Mouse (Mus musculus) layer of hippocampus, adult 9-10 months (tissue): ENCODE data around the gene Wfdc15b.
"Not testable (repeated sequence)": the region's sequence is repeated elsewhere in the genome, so short reads cannot be mapped to it uniquely, and the experiment has no call there.

Experiments used
- DNase-seq: peaks from one replicate; pipeline ENCODE4 v3.0.0; 2022; ENCODE audit warnings: low spot score

Wfdc15b gene

GRCm38 (mm10) chr2:164221522-164221921, at the start of gene Wfdc15b:
Gene Wfdc15b, minus strand, starts transcription at chr2:164221660.
- DNase-seq, result no peak

- not testable (repeated sequence) for DNase-seq
These were observed 35.1 kb upstream of the Wfdc15b start, which contains the start of gene Svs3b for GRCm38 (mm10) chr2:164256540-164256939. Gene Svs3b, minus strand, starts transcription at chr2:164256640.

- no peak for DNase-seq
These were observed 16.9 kb upstream of the Wfdc15b start, which contains the start of gene Svs2 for GRCm38 (mm10) chr2:164238366-164238765. Gene Svs2, minus strand, starts transcription at chr2:164238466.

- DNase-seq, result no peak
These were observed 11.2 kb upstream of the Wfdc15b start for GRCm38 (mm10) chr2:164232671-164233070.

GRCm38 (mm10) chr2:164228361-164229070, 7.1 kb upstream of the Wfdc15b start:
- DNase-seq, result no peak

- DNase-seq, result no peak
These were observed 2.2 kb downstream of the Wfdc15b start for GRCm38 (mm10) chr2:164219295-164219694.

- no peak for DNase-seq
These were observed 8.7 kb downstream of the Wfdc15b start for GRCm38 (mm10) chr2:164212711-164213110.

GRCm38 (mm10) chr2:164210892-164211291, 10.6 kb downstream of the Wfdc15b start:
- DNase-seq, result no peak

- DNase-seq, result no peak
These were observed 14.8 kb downstream of the Wfdc15b start for GRCm38 (mm10) chr2:164206676-164207075.

- not testable (repeated sequence) for DNase-seq
These were observed 15.4 kb downstream of the Wfdc15b start for GRCm38 (mm10) chr2:164206011-164206410.

GRCm38 (mm10) chr2:164199626-164200327, 21.7 kb downstream of the Wfdc15b start, which contains the start of gene Wfdc15a:
Gene Wfdc15a, minus strand, starts transcription at chr2:164200130.
- DNase-seq, result no peak

- DNase-seq, result no peak
These were observed 24.8 kb downstream of the Wfdc15b start for GRCm38 (mm10) chr2:164196700-164196990.

GRCm38 (mm10) chr2:164195971-164196699, 25.3 kb downstream of the Wfdc15b start:
- no peak for DNase-seq

GRCm38 (mm10) chr2:164194959-164195630, 26.4 kb downstream of the Wfdc15b start:
- no peak for DNase-seq

- no peak for DNase-seq
These were observed 29.2 kb downstream of the Wfdc15b start for GRCm38 (mm10) chr2:164192279-164192678.

- DNase-seq, result no peak
These were observed 30.9 kb downstream of the Wfdc15b start, which contains the start of gene Wfdc12 for GRCm38 (mm10) chr2:164190576-164190975. Gene Wfdc12, minus strand, starts transcription at chr2:164190608.

GRCm38 (mm10) chr2:164188722-164189121, 32.7 kb downstream of the Wfdc15b start:
- no peak for DNase-seq

GRCm38 (mm10) chr2:164184145-164184719, 37.2 kb downstream of the Wfdc15b start:
- no peak for DNase-seq

- DNase-seq, result no peak
These were observed 38.1 kb downstream of the Wfdc15b start for GRCm38 (mm10) chr2:164183340-164183739.

- DNase-seq, result no peak
These were observed 38.7 kb downstream of the Wfdc15b start, which contains the start of gene Wfdc5 for GRCm38 (mm10) chr2:164182692-164183255. Gene Wfdc5, minus strand, starts transcription at chr2:164182742.

GRCm38 (mm10) chr2:164180770-164181169, 40.7 kb downstream of the Wfdc15b start:
- no peak for DNase-seq
